Mouse (Mus musculus): ENCODE results near the gene Tnfrsf13b.

DNA sequence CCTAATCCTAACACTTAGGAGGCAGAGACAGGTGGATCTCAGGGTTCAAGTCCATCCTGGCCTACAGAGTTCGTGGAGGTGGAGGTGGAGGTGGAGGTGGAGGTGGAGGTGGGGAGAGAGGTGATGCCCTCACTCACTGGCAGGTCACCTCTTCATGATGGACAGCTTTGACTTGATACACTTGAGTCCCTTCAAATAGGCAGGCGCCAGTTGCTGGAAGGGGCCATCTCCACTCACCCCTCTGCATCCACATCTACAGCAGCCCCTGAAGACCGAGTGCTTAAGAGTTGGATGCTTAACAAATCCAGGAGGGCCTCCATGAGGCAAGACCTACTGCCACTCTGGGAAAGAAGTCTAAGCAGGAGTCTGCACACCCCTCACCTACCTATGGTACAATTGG is 36.8 kb downstream of the Tnfrsf13b start:
- no peak for TF ChIP-seq CTCF (IDR thresholded peaks at IDR 0.05; ENCODE audit: low read depth, low read length)
- no peak for TF ChIP-seq POLR2A (IDR thresholded peaks at IDR 0.05; ENCODE audit: extremely low read depth, insufficient read depth, low read length)

Data from liver, adult 2 months (tissue).